Mouse (Mus musculus) liver, embryonic 14.5 days (tissue): ENCODE results near the gene Slc38a10.

Experiments used
- CTCF ChIP-seq: IDR thresholded peaks from 2 replicates; pipeline ENCODE4 v1.5.1; 2016; ENCODE audit warnings: antibody characterized with exemption, low read depth, control low read depth
- EP300 ChIP-seq: IDR thresholded peaks from 2 replicates; pipeline ENCODE4 v1.6.1; 2016; ENCODE audit warnings: antibody characterized with exemption, low read depth

GRCm38 (mm10) chr11:120186821-120187235 lies 35.7 kb upstream of the Slc38a10 start:
- TF ChIP-seq CTCF (no peak), EP300 (no peak)
